Mouse (Mus musculus) limb, embryonic 14.5 days (tissue): Measurements from ENCODE around the gene Cfap20. TPM values are rescaled to one million over a fixed set of nuclear protein-coding genes. Genes with fewer than 3 reads are reported as not detected.

ENCODE experiments used
- ATAC-seq: fragments of 200-750 bp; cut with Nextera tagmentation; 2 replicates; pipeline ENCODE4 v1.8.0; 2017; ENCODE audit warnings: low read depth, moderate number of reproducible peaks, moderate TSS enrichment; ENCODE audit not compliant: low FRiP score
- DNase-seq: peaks from one replicate; pipeline ENCODE4 v3.0.0-alpha.2; 2015; ENCODE audit warnings: low spot score
- H3K27ac ChIP-seq: fragments of 300-500 bp; sonication (generic); replicated peaks from 2 replicates; pipeline ENCODE4 v1.5.1; 2014; ENCODE audit warnings: low read depth, mild to moderate bottlenecking, low read length, moderate library complexity, mixed read lengths
- H3K27me3 ChIP-seq: fragments of 300-500 bp; sonication (generic); 2 replicates; pipeline ENCODE4 v1.6.1; 2014; ENCODE audit warnings: low read length, mixed read lengths; ENCODE audit not compliant: control insufficient read depth, insufficient read depth
- H3K36me3 ChIP-seq: fragments of 300-500 bp; sonication (generic); 2 replicates; pipeline ENCODE4 v1.6.1; 2014; ENCODE audit warnings: mild to moderate bottlenecking, low read length, moderate library complexity, mixed read lengths; ENCODE audit not compliant: control insufficient read depth, insufficient read depth
- H3K4me1 ChIP-seq: fragments of 300-500 bp; sonication (generic); 2 replicates; pipeline ENCODE4 v1.6.1; 2014; ENCODE audit warnings: antibody characterized with exemption, low read length, mixed read lengths; ENCODE audit not compliant: control insufficient read depth, insufficient read depth
- H3K4me2 ChIP-seq: fragments of 300-500 bp; sonication (generic); replicated peaks from 2 replicates; pipeline ENCODE4 v1.6.1; 2014; ENCODE audit warnings: low read depth, mild to moderate bottlenecking, low read length, moderate library complexity; ENCODE audit not compliant: severe bottlenecking
- H3K4me3 ChIP-seq: fragments of 300-500 bp; sonication (generic); replicated peaks from 2 replicates; pipeline ENCODE4 v1.5.1; 2014; ENCODE audit warnings: low read length
- H3K9ac ChIP-seq: fragments of 300-500 bp; sonication (generic); 2 replicates; pipeline ENCODE4 v1.6.1; 2014; ENCODE audit warnings: mild to moderate bottlenecking, low read depth, low read length, moderate library complexity; ENCODE audit not compliant: severe bottlenecking
- H3K9me3 ChIP-seq: fragments of 300-500 bp; sonication (generic); 2 replicates; pipeline ENCODE4 v1.6.1; 2016; ENCODE audit warnings: low read length; ENCODE audit not compliant: control insufficient read depth
- POLR2A ChIP-seq: fragments of 200-500 bp; IDR thresholded peaks from 2 replicates; pipeline ENCODE4 v1.8.0; 2012; ENCODE audit warnings: inconsistent platforms, mild to moderate bottlenecking, moderate library complexity, borderline replicate concordance; ENCODE audit not compliant: insufficient read depth, insufficient read length; ENCODE audit errors: extremely low read depth
- WGBS: fragments of 180-500 bp; shearing (Covaris S2); extraction: QIAGEN DNeasy Blood & Tissue Kit; methylation state at CpG from one replicate; pipeline ENCODE4 v1.1.7; 2014; 5-methylcytosine and 5-hydroxymethylcytosine counted together
- polyA plus RNA-seq, 2 experiments: library from polyadenylated mRNA; depleted of rRNA in 1 of 2; stranded (reverse) in 1 of 2; unstranded in 1 of 2; fragments of >200 nt; fragmentation: Nextera tagmentation in 1 of 2; extraction: Ambion mirVana in 1 of 2; gene quantifications; 2 replicates each; pipeline versions ENCODE4 v1.2.1 to v1.2.3; 2012 to 2014

Cfap20 gene
- polyA plus RNA-seq, 2 experiments: 158 to 161 TPM

DNA sequence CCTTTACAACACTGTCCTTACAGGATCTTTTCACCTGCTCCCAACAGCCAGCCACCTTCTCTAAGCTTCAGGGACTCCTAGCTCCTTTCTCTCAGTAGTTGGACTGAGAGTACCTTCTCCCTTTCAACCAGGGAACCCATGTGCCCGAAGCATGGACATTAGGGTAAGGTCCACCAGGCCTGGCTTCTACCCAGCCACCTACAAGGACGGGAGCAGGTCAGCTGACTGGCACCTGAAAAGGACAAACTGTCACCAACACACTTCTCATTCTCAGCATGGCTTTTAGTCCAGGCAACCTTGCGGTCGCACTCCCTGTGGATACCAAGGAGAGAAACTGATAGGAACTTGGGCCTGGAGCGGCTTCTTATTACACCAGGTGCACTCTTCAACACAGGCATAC is 15.6 kb upstream of the Cfap20 start:
- H3K4me1 ChIP-seq: no peaks in the 10 kb centered on the region
- no peak overlapping the region for H3K9ac ChIP-seq
- no peak overlapping the region for H3K4me2 ChIP-seq
- DNase-seq: no peak
- WGBS: 95% methylated on average over 5 of the region's 5 CpGs
- H3K36me3 ChIP-seq: peaks cover 69% of the 10 kb centered on the region
- no peak overlapping the region for H3K27ac ChIP-seq
- no peak overlapping the region for H3K4me3 ChIP-seq
- H3K27me3 ChIP-seq: no peaks in the 10 kb centered on the region
- no peaks in the 10 kb centered on the region for H3K9me3 ChIP-seq
- no peak for ATAC-seq
- TF ChIP-seq POLR2A: no peak

DNA sequence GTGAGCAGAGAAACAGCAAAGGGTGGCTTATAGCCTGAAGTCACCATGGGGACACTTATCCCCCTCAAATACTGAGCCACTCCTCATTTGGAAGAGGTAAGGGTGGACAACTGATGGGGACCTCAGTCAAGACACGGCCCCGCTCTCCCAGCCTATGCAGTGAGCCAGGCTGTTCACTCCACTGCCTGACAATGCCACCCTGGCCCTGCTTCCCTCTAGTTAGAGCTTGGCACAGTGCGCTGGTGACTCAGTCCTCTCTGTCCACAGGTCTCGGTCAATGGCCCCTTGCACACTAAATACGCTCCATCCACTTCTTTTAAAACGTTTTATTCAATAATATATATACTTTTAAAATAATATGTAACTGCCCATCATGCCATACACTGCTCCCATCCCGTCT is 13.0 kb upstream of the Cfap20 start:
- DNase-seq: no peak
- no peak overlapping the region for H3K4me2 ChIP-seq
- no peak for TF ChIP-seq POLR2A
- no peaks in the 10 kb centered on the region for H3K9me3 ChIP-seq
- 90% methylated on average over 7 of the region's 7 CpGs for WGBS
- no peaks in the 10 kb centered on the region for H3K4me1 ChIP-seq
- no peaks in the 10 kb centered on the region for H3K27me3 ChIP-seq
- H3K27ac ChIP-seq: no peak overlapping the region
- peaks cover 44% of the 10 kb centered on the region for H3K36me3 ChIP-seq
- no peak for ATAC-seq
- H3K9ac ChIP-seq: no peak overlapping the region
- no peak overlapping the region for H3K4me3 ChIP-seq

DNA sequence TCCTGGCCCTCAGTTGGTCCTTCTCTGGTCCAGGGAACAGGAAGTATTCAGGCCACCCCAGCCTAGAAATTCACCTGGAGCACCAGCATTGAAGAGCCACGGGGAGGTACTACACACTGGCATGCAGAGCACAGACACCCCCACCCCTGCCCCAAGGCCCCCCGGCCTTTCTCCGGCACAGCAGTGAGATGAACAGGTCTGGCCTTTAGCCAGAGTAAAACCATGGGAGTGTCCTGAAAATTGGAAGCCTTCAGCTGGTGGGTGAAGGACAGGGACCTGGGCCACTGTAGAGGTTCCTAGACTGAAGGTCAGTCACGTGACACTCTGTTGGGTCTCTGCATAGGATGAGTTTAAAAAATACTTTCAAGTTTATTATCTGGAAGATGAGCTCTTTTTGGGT is 10.4 kb upstream of the Cfap20 start:
- Histone ChIP-seq H3K36me3 (peaks cover 21% of the 10 kb centered on the region), H3K4me2 (no peak overlapping the region), H3K4me3 (no peak overlapping the region), H3K9me3 (no peaks in the 10 kb centered on the region), H3K27ac (no peak overlapping the region), H3K9ac (no peak overlapping the region), H3K4me1 (no peaks in the 10 kb centered on the region), H3K27me3 (no peaks in the 10 kb centered on the region)
- TF ChIP-seq POLR2A: no peak
- ATAC-seq (no peak), DNase-seq (no peak)
- WGBS: 82% methylated on average over 4 of the region's 4 CpGs

DNA sequence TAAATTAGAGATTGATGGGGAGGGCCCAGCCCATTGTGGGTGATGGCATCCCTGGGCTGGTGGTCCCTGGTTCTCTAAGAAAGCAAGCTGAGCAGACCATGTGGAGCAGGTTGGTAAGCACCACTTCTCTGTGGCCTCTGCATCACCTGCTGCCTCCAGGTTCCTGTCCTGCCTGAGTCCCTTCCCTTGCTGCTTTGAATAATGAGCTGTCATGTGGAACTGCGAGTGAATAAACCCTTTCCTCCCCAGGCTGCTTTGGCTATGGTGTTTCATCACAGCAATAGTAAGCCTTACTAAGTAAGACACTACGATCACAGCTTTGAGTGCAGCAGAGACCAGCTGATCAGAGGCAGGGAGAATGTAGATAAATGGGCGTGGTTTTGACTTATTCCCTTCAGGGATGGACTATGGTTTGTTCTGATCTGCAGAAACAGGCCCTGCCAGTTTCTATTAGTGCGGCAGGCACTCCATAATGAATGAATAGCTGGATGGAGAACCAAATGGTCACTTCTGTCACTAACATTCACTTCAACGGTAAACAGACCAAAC is 6.9 kb upstream of the Cfap20 start:
- Histone ChIP-seq H3K4me1 (no peaks in the 10 kb centered on the region), H3K4me2 (no peak overlapping the region), H3K9ac (no peak overlapping the region), H3K27ac (no peak overlapping the region), H3K9me3 (no peaks in the 10 kb centered on the region), H3K4me3 (no peak overlapping the region), H3K27me3 (no peaks in the 10 kb centered on the region), H3K36me3 (no peaks in the 10 kb centered on the region; the same call in 1 of the 2 replicates)
- DNase-seq (no peak), ATAC-seq (no peak)
- WGBS: 49% methylated on average over 5 of the region's 5 CpGs
- no peak for TF ChIP-seq POLR2A

- Histone ChIP-seq H3K4me3 (no peak overlapping the region), H3K9ac (no peak overlapping the region), H3K4me2 (no peak overlapping the region), H3K36me3 (no peaks in the 10 kb centered on the region), H3K27me3 (no peaks in the 10 kb centered on the region), H3K4me1 (no peaks in the 10 kb centered on the region), H3K9me3 (no peaks in the 10 kb centered on the region), H3K27ac (no peak overlapping the region)
- 93% methylated on average over 5 of the region's 5 CpGs for WGBS
- no peak for TF ChIP-seq POLR2A
- ATAC-seq: no peak
- no peak for DNase-seq
Observed at GRCm38 (mm10) chr8:95440168-95440709, 5.6 kb upstream of the Cfap20 start.
